Mouse (Mus musculus) cerebellum, adult 9-11 months (tissue): ENCODE measurements around the gene B4galnt2.

ENCODE experiments used
- DNase-seq: peaks from one replicate; pipeline ENCODE4 v3.0.0; 2022

The B4galnt2 gene

GRCm38 (mm10) chr11:95824877-95825243 lies 89.8 kb downstream of the B4galnt2 start:
- peak; percentile 85 for DNase-seq

GRCm38 (mm10) chr11:95824071-95824876 lies 90.4 kb downstream of the B4galnt2 start, which contains the start of gene Phospho1:
Gene Phospho1, plus strand, starts transcription at chr11:95824499.
- DNase-seq, result peak; percentile 95

- DNase-seq, result peak; percentile 7
These were observed 92.3 kb downstream of the B4galnt2 start for GRCm38 (mm10) chr11:95822437-95822836.

- peak; percentile 10 for DNase-seq
These were observed 93.2 kb downstream of the B4galnt2 start for GRCm38 (mm10) chr11:95821511-95821910.

- DNase-seq, result no peak
These were observed 95.6 kb downstream of the B4galnt2 start for GRCm38 (mm10) chr11:95819138-95819537.
